Mouse (Mus musculus) kidney, postnatal 14 days (tissue): ENCODE data around the gene Cxcl14.

ENCODE experiments used
- DNase-seq: peaks from one replicate; pipeline ENCODE4 v3.0.0; 2022; ENCODE audit warnings: mixed read lengths

Gene Cxcl14

DNA sequence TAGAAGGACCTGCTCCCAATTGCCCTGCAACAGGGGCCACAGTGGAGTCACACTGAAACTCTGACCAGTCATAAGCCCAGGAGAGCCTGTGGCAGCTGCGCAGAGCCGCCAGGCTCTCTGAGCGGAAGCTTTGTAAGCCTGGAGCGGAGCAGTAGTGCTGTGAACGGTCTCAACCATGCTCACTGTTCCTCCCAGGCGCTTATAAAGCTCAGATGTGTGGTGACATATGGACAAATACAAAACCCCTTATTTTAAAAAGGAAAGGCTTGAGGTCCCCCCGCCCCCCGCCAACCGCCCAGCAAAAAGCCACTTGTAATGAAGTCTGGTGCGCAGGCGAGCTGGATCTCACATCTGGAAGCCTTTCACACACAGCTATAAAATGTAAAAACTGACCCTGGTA is 7.1 kb downstream of the Cxcl14 start:
- DNase-seq, result no peak

DNA sequence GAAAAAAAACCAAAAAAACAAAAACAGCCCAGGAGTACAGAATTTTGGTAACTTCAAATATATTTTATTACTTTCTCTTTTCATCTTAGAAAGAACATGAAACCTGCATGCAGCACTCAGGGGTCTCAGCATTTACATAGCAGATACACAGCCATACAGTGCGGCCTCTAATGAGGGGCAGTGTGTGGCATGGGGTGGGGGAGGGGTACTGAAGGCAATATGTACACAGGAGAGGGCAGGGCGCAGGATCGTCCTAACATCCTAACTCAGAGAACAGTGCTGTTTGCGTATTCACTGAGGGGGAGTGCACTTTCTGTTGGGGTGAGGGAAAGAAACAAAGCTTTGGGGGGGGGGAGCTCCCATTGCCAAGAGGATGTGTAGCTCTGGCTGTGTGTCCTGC is 7.8 kb downstream of the Cxcl14 start:
- DNase-seq, result no peak

DNA sequence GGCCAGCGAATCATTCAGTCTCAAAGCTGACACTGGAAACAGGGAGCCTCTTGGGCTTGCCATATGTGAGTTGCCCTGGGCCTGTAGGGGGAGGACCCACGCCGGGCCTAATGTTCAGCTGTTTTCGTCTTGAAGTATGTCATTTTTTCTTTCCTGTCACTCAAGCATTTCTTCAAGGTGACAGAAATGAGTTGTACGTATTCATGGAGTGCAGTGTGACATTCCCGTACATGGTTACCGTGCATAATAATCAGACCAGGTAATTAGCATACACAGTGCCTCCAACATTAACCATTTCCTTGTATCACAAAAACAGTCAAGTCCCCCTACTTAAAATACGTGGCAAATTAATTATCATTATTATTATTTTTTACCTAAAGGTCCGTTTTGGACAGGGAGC is 9.3 kb downstream of the Cxcl14 start:
- no peak for DNase-seq

DNA sequence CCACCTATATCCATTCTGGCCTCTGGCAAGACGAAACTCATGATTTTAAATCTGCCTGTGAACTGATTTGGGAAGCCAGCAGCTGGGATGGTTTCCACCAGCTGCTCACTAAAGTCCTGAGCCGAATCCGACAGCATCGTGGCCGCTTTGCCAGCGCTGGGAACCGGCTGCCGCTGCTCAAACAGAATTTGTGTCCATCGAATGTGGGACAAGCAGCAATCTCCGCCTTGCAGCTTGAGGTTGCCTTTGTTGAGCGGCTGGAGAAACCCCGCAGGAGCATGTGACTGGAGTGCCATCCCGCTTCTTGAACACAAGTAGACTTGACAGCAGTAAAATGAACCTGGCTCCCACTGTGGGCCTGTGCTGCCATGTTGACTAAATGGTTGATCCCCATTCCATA is 13.0 kb downstream of the Cxcl14 start:
- DNase-seq, result no peak

DNA sequence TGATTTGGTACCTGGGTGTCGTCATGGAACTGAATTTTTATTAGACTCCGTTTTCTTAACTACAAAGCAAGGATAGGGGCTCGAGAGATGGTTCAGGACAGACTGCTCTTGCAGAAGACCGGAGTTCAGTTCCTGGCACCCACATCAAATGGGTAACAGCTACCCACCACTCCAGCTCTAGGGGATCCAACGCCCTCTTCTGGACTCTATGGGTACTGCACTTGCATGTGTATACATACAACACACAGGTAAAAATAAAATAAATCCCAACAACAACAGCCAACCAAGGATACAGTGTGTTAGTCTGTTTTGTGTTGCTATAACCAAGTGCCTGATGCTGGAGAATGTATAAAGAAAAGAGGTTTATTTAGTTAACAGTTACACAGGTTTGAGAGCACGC is 16.0 kb downstream of the Cxcl14 start:
- no peak for DNase-seq

DNA sequence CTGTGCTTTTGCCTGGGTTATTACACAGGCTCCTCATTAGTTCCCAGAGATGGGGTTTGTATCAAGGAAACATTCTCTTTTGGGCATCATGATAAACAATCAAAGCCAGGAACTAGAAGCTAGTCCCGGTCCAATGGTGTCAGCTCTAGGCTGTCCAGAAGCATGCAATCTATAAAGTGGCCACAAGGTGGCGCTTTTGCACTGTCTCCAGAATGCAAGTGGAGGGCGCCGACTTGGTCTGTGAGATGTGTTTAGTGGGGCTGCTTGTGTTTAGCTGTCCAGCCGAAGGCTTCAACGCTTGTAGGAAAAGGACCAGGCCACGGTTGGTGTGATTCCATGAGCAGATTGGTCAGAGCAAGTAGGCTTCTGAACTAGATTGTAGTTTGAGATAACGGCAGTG is 16.9 kb downstream of the Cxcl14 start:
- DNase-seq, result peak; percentile 85

DNA sequence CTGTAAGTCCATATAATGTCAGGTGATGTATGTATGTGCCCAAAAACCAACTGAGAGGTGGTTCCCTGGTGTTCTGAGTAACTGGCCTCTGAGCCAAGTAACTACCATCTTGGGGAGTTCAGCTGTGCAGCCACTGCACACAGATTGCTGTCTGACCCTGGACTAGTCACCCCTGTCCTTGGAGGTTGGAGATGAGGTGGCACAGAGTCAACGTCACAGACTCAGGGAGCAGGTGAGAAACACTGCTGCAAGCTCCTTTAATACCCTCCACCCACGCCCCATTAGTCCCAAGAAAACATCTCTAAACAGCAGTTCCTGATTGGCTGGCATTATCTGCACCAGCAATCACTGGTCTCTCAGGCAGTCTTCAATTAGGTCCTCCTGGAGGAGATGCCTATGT is 21.2 kb downstream of the Cxcl14 start:
- no peak for DNase-seq

DNA sequence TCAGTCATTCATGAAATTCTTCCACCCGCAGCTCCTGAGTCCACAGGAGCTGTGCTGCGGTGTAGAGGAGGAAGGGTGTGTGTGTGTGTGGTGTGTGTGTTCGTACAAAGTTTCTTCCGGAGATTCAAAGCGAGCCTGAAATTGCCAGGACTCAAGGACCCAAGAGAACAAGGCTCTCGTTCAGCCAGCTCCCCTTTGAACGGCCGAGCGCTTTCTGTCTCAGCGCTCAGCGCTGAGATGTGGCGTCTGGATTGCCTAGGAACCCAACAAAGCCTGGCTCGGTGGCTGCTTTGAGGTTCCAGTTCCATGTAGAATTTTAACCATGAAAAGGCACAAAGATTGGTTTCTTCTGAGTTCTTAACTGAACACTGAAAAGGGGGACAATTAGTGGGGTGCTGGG is 26.2 kb downstream of the Cxcl14 start:
- DNase-seq, result no peak

DNA sequence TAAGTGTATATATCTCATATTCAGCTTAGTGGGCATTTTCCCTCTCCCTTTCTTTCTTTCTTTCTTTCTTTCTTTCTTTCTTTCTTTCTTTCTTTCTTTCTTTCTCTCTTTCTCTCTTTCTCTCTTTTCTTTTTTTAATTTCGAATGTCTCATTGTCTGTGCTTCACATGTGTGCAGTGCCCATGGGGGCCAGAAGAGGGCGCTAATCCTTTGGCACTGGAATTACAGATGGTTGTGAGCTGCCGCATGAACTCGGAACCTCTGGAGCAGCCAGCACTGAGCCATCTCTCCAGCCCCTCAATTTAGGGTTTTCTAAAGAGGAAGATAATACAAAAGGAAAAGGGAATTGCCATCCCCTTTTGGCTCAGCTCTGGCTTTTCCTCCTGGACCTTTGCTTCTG is 29.0 kb downstream of the Cxcl14 start:
- no peak for DNase-seq

DNA sequence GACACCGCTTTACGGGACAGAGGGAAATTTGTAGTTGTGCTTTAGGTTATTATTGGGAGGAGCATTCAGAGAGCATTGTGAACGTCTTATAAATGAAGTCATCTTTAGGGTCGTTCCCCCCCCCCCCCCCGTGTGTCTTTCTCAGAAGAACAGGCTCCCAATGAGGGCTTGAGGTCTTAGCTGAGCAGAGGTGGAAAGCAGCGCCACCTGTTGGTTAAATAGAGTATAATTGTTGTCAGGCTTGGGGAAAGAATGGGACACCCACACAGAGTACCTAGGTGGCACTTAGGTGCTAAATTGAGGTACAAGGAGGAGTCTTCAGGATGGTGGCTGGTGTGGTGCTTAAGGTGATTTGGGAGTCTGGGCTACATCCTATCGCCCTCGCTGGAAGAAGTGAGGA is 29.9 kb downstream of the Cxcl14 start:
- peak; percentile 34 for DNase-seq

DNA sequence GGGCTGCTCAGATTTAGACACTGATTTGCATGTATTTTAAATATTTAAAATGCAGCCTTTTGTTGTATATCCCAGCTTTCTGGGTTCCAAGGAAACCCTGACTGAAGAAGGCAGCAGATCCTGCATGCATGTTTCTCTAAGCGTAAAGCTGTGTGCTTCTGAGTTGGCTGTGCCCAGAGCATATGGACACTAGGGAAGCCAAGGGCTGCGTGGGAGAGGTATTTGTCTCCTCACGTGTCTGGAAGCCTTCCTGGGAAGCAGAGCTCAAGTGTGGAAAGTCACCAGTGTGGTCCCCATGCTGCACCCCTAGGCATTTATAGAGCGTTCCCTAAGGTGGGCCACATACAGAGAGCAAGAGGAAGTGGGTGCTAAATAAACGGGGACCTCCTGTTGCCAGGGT is 30.7 kb downstream of the Cxcl14 start:
- DNase-seq, result no peak

DNA sequence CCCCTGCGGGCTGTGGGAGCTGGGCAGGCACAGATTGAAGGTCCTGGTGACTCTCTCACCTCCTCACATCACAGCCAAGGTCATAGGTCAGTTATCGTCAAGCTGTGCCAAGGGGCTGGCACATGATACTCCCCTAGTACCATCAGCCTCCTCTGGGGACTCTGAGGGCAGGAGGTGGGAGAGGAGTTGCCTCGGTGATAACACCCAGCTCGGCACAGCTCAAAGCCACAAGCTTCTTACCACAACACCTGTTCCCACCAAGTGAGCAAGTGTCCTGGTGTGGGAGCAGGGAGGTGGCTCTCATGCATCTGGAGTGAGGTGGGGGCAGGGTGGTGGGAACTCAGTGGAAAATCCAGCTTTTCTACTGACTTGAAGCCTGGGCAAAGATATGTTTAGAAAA is 34.1 kb downstream of the Cxcl14 start:
- DNase-seq, result no peak

DNA sequence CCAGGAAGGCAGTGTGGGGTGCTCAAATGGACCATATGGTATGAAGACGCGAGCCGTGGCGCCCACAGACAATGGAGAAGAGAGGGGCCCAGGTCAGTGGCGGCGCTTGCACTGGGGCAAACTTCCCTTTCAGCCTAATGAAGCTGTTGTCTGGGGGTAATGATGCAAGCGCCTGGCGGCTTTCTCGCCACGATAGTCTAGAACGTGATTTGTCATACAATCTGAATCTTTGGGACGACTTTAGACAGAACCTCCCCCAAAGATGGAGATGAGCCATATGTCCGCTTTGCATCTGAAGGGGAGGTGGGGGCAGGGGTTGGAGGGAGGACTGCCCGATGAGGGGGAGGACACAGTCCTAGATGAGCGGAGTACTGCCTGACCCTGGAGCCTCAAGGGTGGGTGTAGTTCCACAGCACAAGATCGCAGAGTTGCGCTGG is 36.0 kb downstream of the Cxcl14 start:
- no peak for DNase-seq

DNA sequence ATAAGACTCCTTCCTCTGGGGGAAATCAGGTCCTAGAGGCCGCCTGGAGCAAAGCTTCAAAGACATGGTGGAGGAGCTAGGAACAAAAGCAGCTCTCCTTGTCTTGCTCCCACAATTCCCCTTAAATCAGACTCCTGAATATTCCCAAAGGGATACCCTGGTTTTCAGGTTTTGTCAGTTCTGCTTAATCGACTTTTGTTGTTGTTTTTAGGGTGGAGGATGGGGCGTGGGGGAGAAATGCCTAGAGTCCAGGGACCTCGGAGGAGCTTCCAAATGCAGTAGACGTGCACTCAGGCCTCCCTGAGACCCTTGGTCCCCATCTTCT is 36.5 kb downstream of the Cxcl14 start:
- no peak for DNase-seq

DNA sequence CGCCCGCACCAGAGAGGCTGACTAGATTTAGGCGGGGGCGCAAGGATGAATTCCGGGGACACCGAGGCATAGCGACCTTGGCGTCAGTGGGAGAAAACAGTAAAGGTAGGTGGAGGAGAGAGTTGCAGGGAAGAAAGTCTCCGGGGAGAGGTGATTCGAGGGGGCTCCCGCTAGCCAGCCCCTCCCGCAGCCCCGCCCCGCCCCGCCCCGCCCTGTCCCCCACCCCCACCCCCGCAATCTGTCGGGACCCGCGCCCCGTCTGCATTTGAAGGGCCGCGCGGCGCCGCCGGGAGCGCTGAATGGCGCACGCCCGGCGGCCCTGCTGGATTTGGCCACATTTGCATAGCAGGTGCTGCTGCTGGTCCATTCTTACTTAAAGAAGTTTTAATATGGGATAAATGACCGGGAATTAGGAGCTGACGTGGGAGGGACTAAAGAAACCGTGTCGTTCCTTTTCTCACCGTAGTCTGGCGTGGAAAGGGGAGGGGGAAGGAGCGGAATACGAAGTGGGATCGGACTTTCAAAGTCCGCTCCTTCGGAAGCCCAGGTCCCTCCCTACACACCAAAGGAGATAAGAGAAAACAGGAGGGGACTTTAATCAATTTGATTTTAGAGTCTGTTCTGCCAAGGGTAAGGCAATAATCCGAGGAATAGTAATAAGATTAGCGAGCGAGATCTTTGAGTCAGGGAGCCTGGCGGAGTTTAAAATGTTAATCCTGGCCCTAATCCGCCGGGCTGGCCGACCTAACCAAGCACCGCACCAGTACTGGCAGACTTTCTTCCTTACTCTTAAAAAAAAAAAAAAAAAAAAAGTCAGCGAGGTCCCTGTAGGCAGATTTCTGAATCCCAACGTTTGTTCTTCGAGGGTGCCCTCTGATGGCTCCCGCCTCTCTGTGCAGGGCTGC is 37.1 kb downstream of the Cxcl14 start:
- no peak for DNase-seq

DNA sequence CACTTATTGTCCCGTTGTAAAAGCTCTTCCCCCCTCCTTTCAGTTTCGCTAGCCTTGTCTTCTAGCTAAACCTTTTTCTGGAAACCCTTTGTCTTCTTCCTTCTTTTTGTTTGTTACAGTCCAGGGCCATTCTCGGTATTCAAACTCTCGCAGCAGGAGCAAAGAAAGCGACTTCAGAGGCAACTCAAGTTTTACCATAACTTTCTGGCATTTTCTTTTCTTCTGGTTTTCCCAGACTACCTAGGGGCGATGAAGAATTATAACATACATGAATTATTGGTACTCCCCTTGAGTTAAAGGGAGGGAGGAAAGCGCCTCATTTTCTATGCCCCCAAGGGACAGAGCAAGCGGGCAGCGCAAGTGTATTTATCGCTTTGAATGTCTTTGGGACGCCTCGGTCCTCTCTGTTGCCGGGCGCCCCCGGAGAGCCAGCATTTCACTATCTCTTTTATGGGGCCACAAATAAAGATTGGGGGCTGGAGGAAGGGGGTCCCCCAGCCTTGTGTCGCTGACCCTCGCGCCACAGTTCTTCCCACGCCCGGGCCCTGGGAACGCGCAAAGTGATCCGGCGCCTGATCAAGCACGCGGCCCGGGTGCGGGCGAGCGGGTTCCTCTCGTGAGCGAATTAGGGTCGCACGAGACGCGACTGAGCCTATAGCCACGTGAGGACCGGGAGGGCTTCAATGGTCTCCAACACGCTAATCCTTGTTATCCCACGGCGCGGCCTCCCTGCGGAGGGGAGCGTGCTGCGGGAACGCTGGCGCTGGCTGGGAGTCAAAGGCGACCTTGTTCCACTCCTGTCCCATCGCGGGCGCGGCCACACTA is 37.9 kb downstream of the Cxcl14 start:
- no peak for DNase-seq

DNA sequence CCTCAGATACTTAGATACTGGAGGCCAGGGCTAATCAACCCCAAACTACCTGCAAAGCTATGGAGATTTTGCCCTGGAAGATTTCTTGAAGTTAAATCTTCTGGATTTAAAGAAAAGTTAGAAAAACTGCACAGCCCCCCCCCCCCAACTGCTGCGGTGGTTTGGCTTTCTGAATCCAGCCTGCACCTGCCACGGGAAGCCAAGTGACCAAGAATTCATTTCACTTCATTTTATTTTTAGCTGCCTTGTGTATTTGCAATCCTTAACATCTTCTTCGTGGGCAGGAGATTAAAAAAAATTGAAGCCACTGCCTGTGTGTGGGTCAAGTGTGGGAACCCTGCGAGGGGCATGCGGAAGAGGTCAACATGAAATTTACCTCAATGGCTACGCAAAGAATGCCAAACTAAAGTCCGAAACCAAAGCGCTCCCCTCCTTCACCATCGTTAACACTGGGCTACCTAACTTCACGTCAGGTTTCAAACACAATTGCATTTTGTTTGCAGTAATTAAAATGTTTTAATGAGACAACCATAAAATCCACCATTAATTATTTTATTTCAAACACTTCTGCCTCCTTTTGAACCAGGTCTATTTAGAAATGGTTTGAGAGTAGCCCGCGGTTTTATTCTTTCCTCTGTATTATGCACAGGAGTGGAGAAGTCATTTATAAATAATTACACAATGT is 38.7 kb downstream of the Cxcl14 start:
- DNase-seq, result no peak

DNA sequence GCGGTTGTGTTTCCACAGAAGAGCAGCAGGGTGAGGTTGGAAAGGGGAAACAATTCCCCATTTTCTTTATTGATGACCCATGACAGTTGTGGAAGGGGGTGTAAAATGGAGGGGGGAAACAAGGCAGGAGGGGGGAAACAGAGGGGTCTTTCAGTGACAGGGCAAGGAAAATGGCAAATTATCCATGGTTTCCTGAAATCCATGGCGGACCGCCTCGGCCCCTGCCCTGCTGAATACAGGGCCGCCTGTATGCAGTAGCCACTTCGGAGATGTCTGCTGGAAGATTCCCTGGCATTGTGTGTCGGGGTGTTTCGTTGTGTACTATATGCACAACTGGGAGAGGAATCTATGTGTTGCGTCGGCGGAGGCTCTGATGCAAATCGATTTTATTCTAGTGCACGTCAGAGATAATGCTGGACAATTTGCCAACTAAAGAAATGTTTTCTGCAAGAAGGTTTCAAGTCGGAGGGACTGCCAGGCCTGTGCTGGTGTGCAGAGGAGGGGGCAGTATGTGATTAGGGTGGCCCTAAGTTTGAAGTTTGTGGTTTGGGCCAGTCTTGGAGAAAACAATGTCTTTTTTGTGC is 39.5 kb downstream of the Cxcl14 start:
- DNase-seq, result no peak

DNA sequence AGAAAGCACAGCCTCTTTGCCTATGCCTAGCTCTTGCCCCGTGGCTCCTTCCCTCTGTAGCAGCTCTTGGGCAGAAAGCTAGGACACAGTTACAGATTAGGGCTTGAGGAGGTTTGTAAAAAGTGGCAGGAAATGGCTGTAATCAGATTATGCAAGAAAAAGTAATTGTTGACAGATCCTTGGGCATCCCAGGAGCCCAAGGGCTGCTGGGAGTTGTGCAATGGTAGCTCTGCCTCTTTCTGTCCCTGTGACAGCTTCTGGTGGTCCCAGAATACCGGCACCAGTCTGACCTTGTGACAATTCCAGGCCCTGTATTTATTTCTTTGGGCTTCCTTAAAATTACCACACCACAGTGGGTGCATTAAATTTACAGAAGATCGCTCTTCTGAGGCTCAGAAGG is 43.0 kb downstream of the Cxcl14 start:
- DNase-seq, result no peak

DNA sequence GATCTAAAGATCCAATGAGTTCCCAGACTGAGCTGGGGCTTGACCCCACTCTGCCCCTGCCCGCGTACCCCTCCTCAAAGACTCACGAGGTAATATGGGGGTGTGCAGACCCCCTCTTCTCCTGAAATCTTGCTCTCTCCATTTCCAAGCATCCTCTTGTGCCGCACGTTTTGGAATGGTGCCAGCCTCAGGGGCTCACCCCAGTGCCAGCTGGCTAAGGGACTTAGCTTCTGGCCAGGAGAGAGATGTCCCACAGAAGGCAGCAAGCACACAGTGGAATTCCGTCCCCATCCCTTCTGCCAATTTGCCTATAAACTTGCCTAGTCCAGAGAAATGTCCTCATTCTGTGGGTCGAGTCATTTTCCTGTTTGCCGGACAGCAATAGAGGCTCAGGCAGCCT is 43.6 kb downstream of the Cxcl14 start:
- no peak for DNase-seq

DNA sequence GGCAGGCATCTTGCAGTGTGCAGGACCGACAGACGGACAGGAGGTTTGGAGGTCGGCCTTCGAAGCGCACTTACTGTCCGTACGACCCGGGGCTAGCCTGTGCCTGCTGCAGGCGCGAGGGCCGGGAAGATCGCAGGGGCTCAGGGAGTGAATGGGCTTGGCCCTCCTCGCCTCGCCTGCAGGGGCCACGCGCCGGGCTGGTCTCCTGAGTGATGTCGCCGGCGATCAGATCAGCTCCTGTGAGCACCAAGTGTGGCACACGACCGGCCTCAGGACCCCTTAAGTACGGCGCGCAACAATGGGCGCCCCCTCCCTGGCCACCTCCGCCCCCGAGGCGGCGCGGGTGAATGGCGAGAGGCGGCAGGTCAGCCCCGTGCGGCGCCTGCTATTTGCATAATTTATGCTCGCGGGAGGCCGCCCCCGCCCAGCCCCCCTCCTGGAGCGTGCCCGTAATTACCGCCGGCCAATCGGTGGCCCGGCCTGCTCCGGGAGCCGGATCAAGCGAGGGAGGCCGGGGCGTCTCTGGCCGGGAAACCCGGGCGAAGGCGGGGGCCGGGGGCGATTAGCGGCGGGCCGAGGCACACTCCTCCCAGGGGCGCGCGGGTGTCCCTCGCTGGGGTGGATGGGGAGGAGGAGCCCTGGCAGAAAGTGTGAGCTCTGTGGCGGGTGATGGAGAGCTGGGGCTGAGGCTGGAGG is 44.3 kb downstream of the Cxcl14 start, which contains the start of gene Neurog1:
TSS of gene Neurog1 (minus strand) at position 240 of the 696 bp plus-strand sequence.
- peak; percentile 21 for DNase-seq

DNA sequence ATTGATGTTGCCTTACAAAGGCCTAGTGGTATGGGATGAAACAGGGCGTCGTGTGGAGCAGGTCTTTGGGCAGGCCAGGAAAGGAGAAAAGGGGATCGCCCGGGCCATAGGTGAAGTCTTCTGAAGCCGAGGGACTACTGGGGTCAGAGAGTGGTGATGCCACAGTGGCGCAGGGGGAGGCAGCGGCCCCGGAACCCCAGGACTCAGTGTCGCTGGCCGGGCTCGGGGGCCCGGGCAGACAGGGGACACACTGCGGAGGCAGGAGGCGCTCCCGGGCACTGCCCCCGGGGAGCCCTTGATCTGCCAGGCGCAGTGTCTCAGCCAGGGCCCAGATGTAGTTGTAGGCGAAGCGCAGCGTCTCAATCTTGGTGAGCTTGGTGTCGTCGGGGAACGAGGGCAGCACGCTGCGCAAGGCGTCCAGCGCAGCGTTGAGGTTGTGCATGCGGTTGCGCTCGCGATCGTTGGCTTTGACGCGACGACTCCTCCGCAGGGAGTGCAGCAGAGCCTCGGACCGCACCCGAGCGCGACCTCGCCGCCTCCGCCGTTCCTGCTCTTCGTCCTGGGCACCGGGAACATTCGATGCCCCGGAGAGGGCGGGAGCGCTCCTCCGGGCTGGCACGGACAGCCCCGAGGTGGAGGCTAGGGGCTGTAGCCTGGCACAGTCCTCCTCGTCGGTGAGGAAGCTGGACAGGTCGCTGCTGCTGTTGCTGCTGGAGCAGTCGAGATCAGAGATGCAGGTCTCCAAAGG is 45.0 kb downstream of the Cxcl14 start:
- DNase-seq, result no peak
